Comparison of ENCODE assay signal across 16 mouse cellular contexts in the genomic region with DNA sequence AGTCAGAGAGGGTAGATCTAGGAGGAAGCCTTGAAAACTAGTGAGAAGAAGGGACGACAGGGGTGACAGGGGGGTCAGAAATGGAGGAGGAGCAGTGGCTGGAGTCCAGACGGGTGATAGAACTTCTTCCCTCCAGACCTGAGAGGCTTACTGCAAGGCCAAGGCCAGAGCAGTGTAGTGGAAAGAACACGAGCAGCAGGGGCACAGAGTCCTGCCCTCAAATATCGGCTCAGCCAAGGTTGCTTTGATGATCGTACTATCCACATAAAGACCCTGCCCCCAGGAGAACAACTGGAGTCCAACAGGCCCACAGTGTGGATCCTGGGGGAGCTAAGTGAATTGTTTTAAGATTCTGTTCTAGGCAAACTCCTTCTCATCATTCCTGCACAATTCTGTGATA.
"Had no signal": no experiment of that assay in that cellular context is flagged by ENCODE, and none has a peak within 500 bp of the region (broad histone marks: within the 10 kb centered on the region; RNA-seq: fewer than 3 reads in every experiment).

No protein-coding gene starts in this region.

- H3K27ac ChIP-seq: neural tube, embryonic 13.5 days; neural tube, embryonic 15.5 days; stomach, embryonic 15.5 days; stomach, postnatal 0 days had no signal

- H3K4me3 ChIP-seq: neural tube, embryonic 13.5 days; neural tube, embryonic 15.5 days; stomach, embryonic 15.5 days had no signal

- H3K36me3 ChIP-seq: neural tube, embryonic 13.5 days; neural tube, embryonic 15.5 days; stomach, embryonic 15.5 days had no signal

- H3K27me3 ChIP-seq: neural tube, embryonic 13.5 days; neural tube, embryonic 15.5 days; stomach, embryonic 15.5 days had no signal

- H3K9ac ChIP-seq: neural tube, embryonic 13.5 days; neural tube, embryonic 15.5 days; stomach, embryonic 15.5 days had no signal

- H3K4me1 ChIP-seq: neural tube, embryonic 13.5 days; neural tube, embryonic 15.5 days; stomach, embryonic 15.5 days had no signal

- DNase-seq: retina, postnatal 1 day; right cerebral cortex, adult 18-20 months; right cerebral cortex, postnatal 14 days; right cerebral cortex, postnatal 25 days; right cerebral cortex, postnatal 4 days; spleen, adult 18-20 months; thymus, adult 18-20 months; thymus, adult 2 months; thymus, postnatal 14 days; thymus, postnatal 25 days; thymus, postnatal 36 days; thymus, postnatal 4 days had no signal
